Mouse (Mus musculus): ENCODE results near the gene Tnfrsf25. TPM values are rescaled to one million over a fixed set of nuclear protein-coding genes. Genes with fewer than 3 reads are reported as not detected.

The Tnfrsf25 gene
- polyA plus RNA-seq, 1 experiment from 2014 or later, result 0.50 TPM

DNA sequence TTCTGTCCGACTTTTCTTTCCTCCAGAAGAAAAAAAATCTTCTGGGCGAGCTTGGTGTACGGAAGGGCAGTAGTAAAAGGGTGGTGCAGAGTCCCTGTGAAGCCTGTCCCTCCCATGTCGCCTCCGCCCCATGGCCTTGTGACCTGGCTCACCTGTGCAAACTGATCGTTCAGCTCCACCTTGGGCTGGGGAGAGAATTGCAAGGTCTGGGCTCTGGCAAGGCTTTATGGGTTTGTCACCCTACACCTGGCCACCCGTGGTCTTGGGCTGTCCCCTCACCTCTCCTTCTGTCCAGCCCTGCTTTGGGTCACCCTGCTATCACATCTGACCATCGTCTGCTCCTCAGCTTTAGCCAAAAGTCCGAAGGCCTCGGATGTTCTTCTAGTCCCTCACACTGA, 17.0 kb downstream of the Tnfrsf25 start:
- Histone ChIP-seq H3K4me1 (replicated peaks) (peaks cover 46% of the 10 kb centered on the region), H3K9me3 (replicated peaks) (no peaks in the 10 kb centered on the region), H3K36me3 (replicated peaks) (no peaks in the 10 kb centered on the region), H3K9ac (no peak overlapping the region), H3K27ac (replicated peaks) (no peak overlapping the region), H3K4me2 (no peak overlapping the region), H3K4me3 (replicated peaks) (no peak overlapping the region), H3K27me3 (peaks cover 84% of the 10 kb centered on the region)
- WGBS (ENCODE audit: insufficient replicate concordance), result 28% methylated on average over 10 of the region's 10 CpGs
- ATAC-seq (ENCODE audit: insufficient read depth), result no peak

DNA sequence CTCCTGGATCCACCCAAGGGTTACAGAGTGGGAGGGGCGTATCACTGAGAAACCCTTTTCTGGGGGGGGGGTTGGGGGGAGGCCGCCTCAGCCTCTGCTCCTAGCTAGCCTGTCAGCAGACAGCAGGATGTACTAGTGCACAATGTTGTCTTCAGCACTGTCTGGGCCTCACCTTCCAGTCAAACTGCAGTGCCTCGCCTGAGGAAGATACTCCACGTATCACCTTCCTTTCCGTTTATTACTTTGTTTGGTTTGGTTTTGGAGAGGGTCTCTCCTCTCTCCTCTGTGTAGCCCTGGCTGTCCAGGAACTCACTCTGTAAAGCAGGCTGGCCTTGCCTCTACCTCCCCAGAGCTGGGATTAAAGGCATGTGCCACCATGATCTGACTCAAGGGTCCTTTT, 17.5 kb downstream of the Tnfrsf25 start:
- WGBS (ENCODE audit: insufficient replicate concordance), result 42% methylated on average over 5 of the region's 5 CpGs
- peaks cover 48% of the 10 kb centered on the region for H3K4me1 ChIP-seq (replicated peaks)
- H3K9me3 ChIP-seq (replicated peaks), result no peaks in the 10 kb centered on the region
- no peak overlapping the region for H3K27ac ChIP-seq (replicated peaks)
- H3K27me3 ChIP-seq, result peaks cover 82% of the 10 kb centered on the region
- H3K4me3 ChIP-seq (replicated peaks), result no peak overlapping the region
- H3K9ac ChIP-seq, result no peak overlapping the region
- ATAC-seq (ENCODE audit: insufficient read depth), result no peak
- H3K4me2 ChIP-seq, result no peak overlapping the region
- no peaks in the 10 kb centered on the region for H3K36me3 ChIP-seq (replicated peaks)

- no peak overlapping the region for H3K4me3 ChIP-seq (replicated peaks)
- peaks cover 71% of the 10 kb centered on the region for H3K27me3 ChIP-seq
- no peaks in the 10 kb centered on the region for H3K36me3 ChIP-seq (replicated peaks)
- no peak overlapping the region for H3K27ac ChIP-seq (replicated peaks)
- H3K9ac ChIP-seq, result no peak overlapping the region
- no peak for ATAC-seq (ENCODE audit: insufficient read depth)
- H3K4me1 ChIP-seq (replicated peaks), result peaks cover 50% of the 10 kb centered on the region
- H3K4me2 ChIP-seq, result no peak overlapping the region
- H3K9me3 ChIP-seq (replicated peaks), result no peaks in the 10 kb centered on the region
These were observed 18.8 kb downstream of the Tnfrsf25 start for GRCm38 (mm10) chr4:152134507-152134906.

- Histone ChIP-seq H3K4me3 (replicated peaks) (no peak overlapping the region), H3K36me3 (replicated peaks) (no peaks in the 10 kb centered on the region), H3K9me3 (replicated peaks) (no peaks in the 10 kb centered on the region), H3K4me2 (no peak overlapping the region), H3K4me1 (replicated peaks) (peaks cover 48% of the 10 kb centered on the region), H3K9ac (no peak overlapping the region), H3K27ac (replicated peaks) (no peak overlapping the region), H3K27me3 (peaks cover 67% of the 10 kb centered on the region)
- WGBS (ENCODE audit: insufficient replicate concordance), result 74% methylated on average over 12 of the region's 12 CpGs
- ATAC-seq (ENCODE audit: insufficient read depth), result no peak
These were observed 19.6 kb downstream of the Tnfrsf25 start for GRCm38 (mm10) chr4:152135363-152135762.

- peaks cover 38% of the 10 kb centered on the region for H3K4me1 ChIP-seq (replicated peaks)
- ATAC-seq (ENCODE audit: insufficient read depth), result no peak
- H3K9me3 ChIP-seq (replicated peaks), result no peaks in the 10 kb centered on the region
- peaks cover 67% of the 10 kb centered on the region for H3K27me3 ChIP-seq
- no peak overlapping the region for H3K4me2 ChIP-seq
- H3K27ac ChIP-seq (replicated peaks), result no peak overlapping the region
- H3K9ac ChIP-seq, result no peak overlapping the region
- WGBS (ENCODE audit: insufficient replicate concordance), result 42% methylated on average over 6 of the region's 6 CpGs
- H3K4me3 ChIP-seq (replicated peaks), result no peak overlapping the region
- no peaks in the 10 kb centered on the region for H3K36me3 ChIP-seq (replicated peaks)
These were observed 20.6 kb downstream of the Tnfrsf25 start for GRCm38 (mm10) chr4:152136112-152136875.

- H3K27ac ChIP-seq (replicated peaks), result no peak overlapping the region
- 73% methylated on average over 2 of the region's 2 CpGs for WGBS (ENCODE audit: insufficient replicate concordance)
- ATAC-seq (ENCODE audit: insufficient read depth), result no peak
- no peak overlapping the region for H3K9ac ChIP-seq
- no peaks in the 10 kb centered on the region for H3K9me3 ChIP-seq (replicated peaks)
- no peak overlapping the region for H3K4me2 ChIP-seq
- peaks cover 33% of the 10 kb centered on the region for H3K4me1 ChIP-seq (replicated peaks)
- no peaks in the 10 kb centered on the region for H3K36me3 ChIP-seq (replicated peaks)
- H3K27me3 ChIP-seq, result peaks cover 67% of the 10 kb centered on the region
- H3K4me3 ChIP-seq (replicated peaks), result no peak overlapping the region
These were observed 21.1 kb downstream of the Tnfrsf25 start for GRCm38 (mm10) chr4:152136876-152137250.

- Histone ChIP-seq H3K4me2 (peak overlapping the region; percentile 77), H3K9ac (no peak overlapping the region; the same call in 1 of the 2 replicates), H3K4me1 (replicated peaks) (peaks cover 22% of the 10 kb centered on the region), H3K27ac (replicated peaks) (no peak overlapping the region), H3K27me3 (peaks cover 57% of the 10 kb centered on the region), H3K36me3 (replicated peaks) (no peaks in the 10 kb centered on the region), H3K9me3 (replicated peaks) (no peaks in the 10 kb centered on the region), H3K4me3 (replicated peaks) (peak overlapping the region; percentile 62)
- WGBS (ENCODE audit: insufficient replicate concordance), result 2% methylated on average over 51 of the region's 51 CpGs
- ATAC-seq (ENCODE audit: insufficient read depth), result peak; percentile 85
These were observed 22.9 kb downstream of the Tnfrsf25 start for GRCm38 (mm10) chr4:152138497-152139260.

DNA sequence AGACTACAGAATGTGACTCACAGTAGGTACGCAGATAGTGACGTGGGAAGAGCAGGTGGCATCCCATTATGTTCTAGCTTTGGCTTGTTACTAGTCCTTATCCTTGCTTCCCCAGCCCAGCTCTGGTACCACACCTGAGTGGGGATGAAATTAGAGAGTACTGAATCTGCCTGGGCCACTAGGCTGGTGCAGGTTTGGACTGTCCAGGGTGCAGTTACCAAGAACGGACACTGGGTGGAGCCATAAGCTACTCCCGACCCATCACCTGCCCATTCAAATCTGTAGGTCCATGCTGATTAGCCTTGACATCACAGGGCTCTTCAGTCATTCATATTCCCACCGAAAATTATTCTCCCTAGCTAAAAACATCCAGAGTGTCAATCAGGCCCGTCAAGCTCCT, 24.7 kb downstream of the Tnfrsf25 start:
- WGBS (ENCODE audit: insufficient replicate concordance), result 22% methylated on average over 6 of the region's 6 CpGs
- H3K27ac ChIP-seq (replicated peaks), result no peak overlapping the region
- peaks cover 22% of the 10 kb centered on the region for H3K4me1 ChIP-seq (replicated peaks)
- no peak overlapping the region for H3K9ac ChIP-seq
- no peak for ATAC-seq (ENCODE audit: insufficient read depth)
- H3K4me2 ChIP-seq, result no peak overlapping the region
- H3K9me3 ChIP-seq (replicated peaks), result no peaks in the 10 kb centered on the region
- H3K36me3 ChIP-seq (replicated peaks), result no peaks in the 10 kb centered on the region
- H3K27me3 ChIP-seq, result peaks cover 51% of the 10 kb centered on the region
- H3K4me3 ChIP-seq (replicated peaks), result no peak overlapping the region

- Histone ChIP-seq H3K27ac (replicated peaks) (no peak overlapping the region), H3K36me3 (replicated peaks) (no peaks in the 10 kb centered on the region), H3K9me3 (replicated peaks) (no peaks in the 10 kb centered on the region), H3K4me3 (replicated peaks) (no peak overlapping the region), H3K4me1 (replicated peaks) (peaks cover 16% of the 10 kb centered on the region), H3K9ac (no peak overlapping the region), H3K4me2 (no peak overlapping the region), H3K27me3 (peaks cover 47% of the 10 kb centered on the region)
- ATAC-seq (ENCODE audit: insufficient read depth), result no peak
- 67% methylated on average over 8 of the region's 8 CpGs for WGBS (ENCODE audit: insufficient replicate concordance)
These were observed 25.9 kb downstream of the Tnfrsf25 start for GRCm38 (mm10) chr4:152141521-152142135.

DNA sequence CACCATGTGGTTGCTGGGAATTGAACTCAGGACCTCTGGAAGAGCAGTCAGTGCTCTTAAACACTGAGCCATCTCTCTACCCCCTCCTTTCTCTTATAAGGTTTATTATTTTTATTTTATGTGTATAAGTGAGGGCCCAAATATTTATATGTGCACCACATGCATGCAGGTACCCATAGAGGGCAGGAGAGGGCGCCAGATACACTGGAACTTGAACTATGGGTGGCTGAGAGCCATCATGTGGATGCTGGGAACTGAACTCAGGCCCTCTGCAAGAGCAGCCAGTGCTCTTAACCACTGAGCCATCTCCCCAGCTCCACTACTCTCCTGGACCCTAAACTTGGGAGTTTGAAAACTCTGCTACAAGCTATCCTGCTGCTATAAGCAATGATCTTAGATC, 27.9 kb downstream of the Tnfrsf25 start:
- no peak overlapping the region for H3K27ac ChIP-seq (replicated peaks)
- 29% methylated on average over 1 of the region's 1 CpGs for WGBS (ENCODE audit: insufficient replicate concordance)
- H3K9me3 ChIP-seq (replicated peaks), result no peaks in the 10 kb centered on the region
- no peak overlapping the region for H3K4me2 ChIP-seq
- H3K27me3 ChIP-seq, result peaks cover 49% of the 10 kb centered on the region
- no peak overlapping the region for H3K9ac ChIP-seq
- H3K36me3 ChIP-seq (replicated peaks), result no peaks in the 10 kb centered on the region
- peaks cover 7% of the 10 kb centered on the region for H3K4me1 ChIP-seq (replicated peaks)
- H3K4me3 ChIP-seq (replicated peaks), result no peak overlapping the region
- no peak for ATAC-seq (ENCODE audit: insufficient read depth)

DNA sequence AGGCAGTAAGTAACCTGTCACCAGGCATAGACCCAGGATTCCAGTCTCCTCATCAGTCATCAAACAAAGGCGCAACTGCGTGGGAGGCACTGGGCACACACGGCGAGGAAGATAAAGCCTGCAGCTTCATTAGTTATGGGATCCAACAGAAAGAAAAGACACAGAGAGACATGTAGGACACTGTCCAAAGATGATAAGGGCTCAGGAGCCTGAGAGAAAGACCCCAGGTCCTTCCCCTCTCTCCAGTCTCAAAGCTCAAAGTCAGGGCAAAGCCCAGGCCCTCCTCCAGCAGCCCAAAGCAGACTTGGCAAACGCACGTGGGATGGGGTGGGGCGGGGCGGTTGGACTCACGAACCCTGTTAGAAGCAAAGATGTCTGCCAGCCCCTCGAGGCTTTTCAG, 29.7 kb downstream of the Tnfrsf25 start:
- no peak overlapping the region for H3K9ac ChIP-seq
- H3K4me3 ChIP-seq (replicated peaks), result no peak overlapping the region
- no peak overlapping the region for H3K27ac ChIP-seq (replicated peaks)
- peaks cover 62% of the 10 kb centered on the region for H3K27me3 ChIP-seq
- H3K4me1 ChIP-seq (replicated peaks), result no peaks in the 10 kb centered on the region
- H3K9me3 ChIP-seq (replicated peaks), result no peaks in the 10 kb centered on the region
- no peak for ATAC-seq (ENCODE audit: insufficient read depth)
- WGBS (ENCODE audit: insufficient replicate concordance), result 42% methylated on average over 10 of the region's 10 CpGs
- no peak overlapping the region for H3K4me2 ChIP-seq
- no peaks in the 10 kb centered on the region for H3K36me3 ChIP-seq (replicated peaks)
